Comparison of ENCODE assay signal across 13 mouse cellular contexts in genomic region chr1:138623870-138624269, GRCm38 (mm10).
"Had no signal": no experiment of that assay in that cellular context is flagged by ENCODE, and none has a peak within 500 bp of the region (broad histone marks: within the 10 kb centered on the region; RNA-seq: fewer than 3 reads in every experiment).

No protein-coding gene starts in this region.

- H3K36me3 ChIP-seq: intestine, embryonic 15.5 days; liver, embryonic 13.5 days; midbrain, embryonic 12.5 days; midbrain, embryonic 15.5 days; neural tube, embryonic 12.5 days; neural tube, embryonic 15.5 days had no signal

- H3K4me2 ChIP-seq: intestine, embryonic 15.5 days; liver, embryonic 13.5 days; lung, embryonic 14.5 days; midbrain, embryonic 12.5 days; midbrain, embryonic 15.5 days; neural tube, embryonic 12.5 days; neural tube, embryonic 15.5 days had no signal

- ATAC-seq: intestine, embryonic 15.5 days; lung, postnatal 0 days; midbrain, embryonic 15.5 days had no signal

- H3K27ac ChIP-seq: intestine, embryonic 15.5 days; liver, embryonic 13.5 days; macrophage; midbrain, embryonic 12.5 days; midbrain, embryonic 15.5 days; neural tube, embryonic 12.5 days; neural tube, embryonic 15.5 days had no signal

- H3K27me3 ChIP-seq: intestine, embryonic 15.5 days; liver, embryonic 13.5 days; midbrain, embryonic 12.5 days; midbrain, embryonic 15.5 days; neural tube, embryonic 12.5 days had no signal

- H3K4me3 ChIP-seq: intestine, embryonic 15.5 days; liver, embryonic 13.5 days; midbrain, embryonic 12.5 days; midbrain, embryonic 15.5 days; neural tube, embryonic 12.5 days; neural tube, embryonic 15.5 days had no signal

- H3K9me3 ChIP-seq: intestine, embryonic 15.5 days; liver, embryonic 13.5 days; midbrain, embryonic 12.5 days; midbrain, embryonic 15.5 days; neural tube, embryonic 12.5 days; neural tube, embryonic 15.5 days had no signal

- H3K4me1 ChIP-seq: intestine, embryonic 15.5 days; neural tube, embryonic 12.5 days had no signal

- H3K9ac ChIP-seq: intestine, embryonic 15.5 days; liver, embryonic 13.5 days; lung, embryonic 14.5 days; midbrain, embryonic 12.5 days; midbrain, embryonic 15.5 days; neural tube, embryonic 12.5 days; neural tube, embryonic 15.5 days had no signal

- DNase-seq: kidney, adult 11 months; kidney, postnatal 14 days; kidney, postnatal 4 days; liver, embryonic 13.5 days; lung, embryonic 14.5 days; thymus, postnatal 25 days had no signal
